Mouse (Mus musculus) neural tube, embryonic 15.5 days (tissue): ENCODE measurements around the gene Olfr1023. TPM values are rescaled to one million over a fixed set of nuclear protein-coding genes. Genes with fewer than 3 reads are reported as not detected.

Experiments used
- ATAC-seq: fragments of 200-750 bp; cut with Nextera tagmentation; 2 replicates; pipeline ENCODE4 v1.8.0; 2017; ENCODE audit warnings: mild to moderate bottlenecking, moderate TSS enrichment, moderate library complexity; ENCODE audit not compliant: low FRiP score
- H3K27ac ChIP-seq: fragments of 300-500 bp; sonication (generic); replicated peaks from 2 replicates; pipeline ENCODE4 v1.5.1; 2015; ENCODE audit warnings: mild to moderate bottlenecking, inconsistent platforms
- H3K27me3 ChIP-seq: fragments of 300-500 bp; sonication (generic); replicated peaks from 2 replicates; pipeline ENCODE4 v1.6.1; 2015; ENCODE audit warnings: inconsistent platforms
- H3K36me3 ChIP-seq: fragments of 300-500 bp; sonication (generic); 2 replicates; pipeline ENCODE4 v1.6.1; 2015; ENCODE audit warnings: inconsistent platforms
- H3K4me1 ChIP-seq: fragments of 300-500 bp; sonication (generic); 2 replicates; pipeline ENCODE4 v1.6.1; 2015; ENCODE audit warnings: inconsistent platforms
- H3K4me2 ChIP-seq: fragments of 300-500 bp; sonication (generic); 2 replicates; pipeline ENCODE4 v1.6.1; 2015; ENCODE audit warnings: inconsistent platforms, mild to moderate bottlenecking, moderate library complexity
- H3K4me3 ChIP-seq: fragments of 300-500 bp; sonication (generic); replicated peaks from 2 replicates; pipeline ENCODE4 v1.5.1; 2015; ENCODE audit warnings: mild to moderate bottlenecking, inconsistent platforms
- H3K9ac ChIP-seq: fragments of 300-500 bp; sonication (generic); replicated peaks from 2 replicates; pipeline ENCODE4 v1.6.1; 2015; ENCODE audit warnings: mild to moderate bottlenecking, inconsistent platforms
- H3K9me3 ChIP-seq: fragments of 300-500 bp; sonication (generic); replicated peaks from 2 replicates; pipeline ENCODE4 v1.6.1; 2016; ENCODE audit warnings: inconsistent platforms
- WGBS: fragments of 180-500 bp; shearing (Covaris S2); methylation state at CpG from one replicate; pipeline ENCODE4 v1.1.7; 2015; ENCODE audit warnings: mixed read lengths; 5-methylcytosine and 5-hydroxymethylcytosine counted together
- polyA plus RNA-seq: library from polyadenylated mRNA; unstranded; fragments of >200 nt; fragmentation: Nextera tagmentation; extraction: Ambion mirVana; gene quantifications from 2 replicates; pipeline ENCODE4 v1.2.1, GENCODE M21; 2015

Olfr1023 gene
- polyA plus RNA-seq, result not detected in 2 replicates

DNA sequence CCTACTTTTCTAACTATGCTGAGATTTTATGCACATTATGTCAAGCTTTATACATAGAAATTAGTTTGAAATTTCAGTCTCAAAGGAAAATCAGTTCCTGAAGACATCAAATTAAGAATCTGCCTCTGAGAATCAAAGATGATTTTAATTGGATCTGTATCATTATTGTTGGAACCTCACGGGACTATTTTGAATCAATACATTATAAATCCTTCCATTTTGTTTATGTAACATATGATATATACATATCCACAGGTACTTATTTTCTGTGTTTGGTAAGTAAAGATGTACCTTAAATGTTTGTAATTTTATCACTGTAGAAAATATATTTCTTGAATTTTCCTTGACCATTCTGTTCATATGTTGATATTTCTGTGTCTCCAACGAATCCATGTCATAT is at the start of gene Olfr1023:
TSS of gene Olfr1023 (plus strand) at position 301 of the 400 bp plus-strand sequence.
- Histone ChIP-seq H3K27me3 (no peaks in the 10 kb centered on the region), H3K9me3 (no peaks in the 10 kb centered on the region), H3K36me3 (no peaks in the 10 kb centered on the region), H3K4me3 (no peak within 1 kb of the TSS), H3K4me1 (no peaks in the 10 kb centered on the region), H3K4me2 (no peak within 1 kb of the TSS), H3K27ac (no peak within 1 kb of the TSS), H3K9ac (no peak within 1 kb of the TSS)
- ATAC-seq, result no peak
- 80% methylated on average over 2 of the region's 2 CpGs for WGBS

DNA sequence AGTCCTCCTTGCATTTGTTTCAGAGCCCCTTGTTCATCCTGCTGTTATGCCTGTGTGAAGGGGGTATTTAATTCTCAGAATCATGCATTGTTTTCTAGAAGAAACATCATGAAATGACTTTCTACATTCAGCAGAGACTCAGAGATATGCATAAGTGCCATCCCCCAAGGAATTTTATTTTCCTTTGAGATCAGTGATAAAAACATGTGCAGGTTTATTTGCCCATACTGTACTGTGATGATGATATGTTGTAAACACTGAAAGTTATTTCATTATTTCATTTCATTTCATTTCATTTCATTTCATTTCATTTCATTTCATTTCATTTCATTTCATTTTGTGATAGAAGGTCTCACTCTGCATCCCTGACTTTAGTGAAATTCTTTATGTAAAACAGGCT is 40.1 kb upstream of the Olfr1023 start, which contains the start of gene Olfr1019:
TSS of gene Olfr1019 (minus strand) at position 101 of the 400 bp plus-strand sequence.
- no peak within 1 kb of the TSS for H3K9ac ChIP-seq
- ATAC-seq, result no peak
- H3K36me3 ChIP-seq, result no peaks in the 10 kb centered on the region
- no peaks in the 10 kb centered on the region for H3K9me3 ChIP-seq
- H3K27me3 ChIP-seq, result no peaks in the 10 kb centered on the region
- H3K4me3 ChIP-seq, result no peak within 1 kb of the TSS
- no peaks in the 10 kb centered on the region for H3K4me1 ChIP-seq
- no peak within 1 kb of the TSS for H3K27ac ChIP-seq
- no peak within 1 kb of the TSS for H3K4me2 ChIP-seq

DNA sequence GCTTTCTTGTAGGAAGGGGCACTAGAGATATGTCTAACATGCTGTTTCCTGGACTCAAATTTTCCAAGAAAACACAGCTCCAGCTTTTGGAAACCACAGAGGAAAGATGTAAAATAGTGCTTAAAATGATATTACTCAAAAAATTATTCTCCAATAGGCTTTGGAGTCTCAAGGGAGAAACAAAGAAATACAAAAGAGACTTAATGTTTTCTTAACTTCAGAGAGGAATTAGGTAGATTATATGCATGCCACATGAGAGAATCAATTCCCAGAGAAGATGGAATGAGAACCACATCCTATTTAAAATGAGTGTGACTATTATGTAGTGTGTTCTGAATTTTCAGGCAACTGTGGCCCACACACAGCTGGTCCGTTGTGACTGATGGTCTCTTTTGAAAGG is 38.7 kb upstream of the Olfr1023 start, which contains the start of gene Olfr1020:
TSS of gene Olfr1020 (plus strand) at position 301 of the 400 bp plus-strand sequence.
- WGBS, result 84% methylated on average over 1 of the region's 1 CpGs
- H3K9ac ChIP-seq, result no peak within 1 kb of the TSS
- no peak for ATAC-seq
- H3K4me2 ChIP-seq, result no peak within 1 kb of the TSS
- H3K4me1 ChIP-seq, result no peaks in the 10 kb centered on the region
- no peaks in the 10 kb centered on the region for H3K9me3 ChIP-seq
- H3K4me3 ChIP-seq, result no peak within 1 kb of the TSS
- H3K27ac ChIP-seq, result no peak within 1 kb of the TSS
- no peaks in the 10 kb centered on the region for H3K36me3 ChIP-seq
- no peaks in the 10 kb centered on the region for H3K27me3 ChIP-seq

- no peaks in the 10 kb centered on the region for H3K36me3 ChIP-seq
- H3K27me3 ChIP-seq, result no peaks in the 10 kb centered on the region
- ATAC-seq, result no peak
- 57% methylated on average over 2 of the region's 2 CpGs for WGBS
- no peak within 1 kb of the TSS for H3K27ac ChIP-seq
- H3K4me2 ChIP-seq, result no peak within 1 kb of the TSS
- no peaks in the 10 kb centered on the region for H3K9me3 ChIP-seq
- no peaks in the 10 kb centered on the region for H3K4me1 ChIP-seq
- no peak within 1 kb of the TSS for H3K9ac ChIP-seq
- no peak within 1 kb of the TSS for H3K4me3 ChIP-seq
Measured at GRCm38 (mm10) chr2:85868294-85868693, 17.1 kb upstream of the Olfr1023 start, which contains the start of gene Olfr1022. TSS of gene Olfr1022 (plus strand) at chr2:85868594.

DNA sequence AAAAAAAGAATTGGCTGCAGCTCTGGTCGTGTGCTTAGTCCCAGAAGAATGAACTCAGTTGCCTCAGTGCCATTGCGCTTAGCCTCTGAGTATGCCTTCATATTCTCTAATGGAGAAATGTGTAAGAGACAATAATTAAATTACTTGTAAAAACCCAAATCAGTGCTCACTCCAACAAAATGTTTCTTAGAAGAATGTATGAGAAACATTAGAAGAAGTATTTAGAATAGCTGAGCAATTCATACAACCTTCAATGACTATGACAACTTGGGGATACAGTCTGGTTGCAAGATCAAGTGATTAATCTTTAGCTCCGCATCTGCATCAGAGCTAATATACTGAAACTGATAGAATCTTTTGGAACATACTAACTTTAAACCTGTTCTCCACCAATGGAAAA is 19.5 kb downstream of the Olfr1023 start, which contains the start of gene Olfr1024:
TSS of gene Olfr1024 (minus strand) at position 101 of the 400 bp plus-strand sequence.
- H3K9ac ChIP-seq, result no peak within 1 kb of the TSS

DNA sequence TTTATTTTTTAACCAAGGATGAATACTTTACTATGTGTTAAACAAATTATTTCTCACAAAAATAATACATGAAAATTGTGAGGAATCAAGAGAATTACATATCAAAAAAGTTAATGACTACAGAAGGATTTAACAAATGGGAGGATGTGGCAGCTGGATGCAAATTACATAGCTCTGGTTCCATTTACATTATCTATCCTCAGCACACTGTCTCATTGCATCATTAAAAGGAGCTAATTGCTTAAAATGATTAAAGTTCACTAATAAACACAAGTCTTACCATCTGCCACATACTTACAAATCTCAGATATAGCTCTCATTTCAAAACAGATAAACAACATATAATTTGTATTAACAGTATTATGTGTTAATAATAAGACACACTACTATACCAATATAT is 27.8 kb downstream of the Olfr1023 start:
- H3K9ac ChIP-seq, result no peak overlapping the region
- H3K4me3 ChIP-seq, result no peak overlapping the region
- no peaks in the 10 kb centered on the region for H3K9me3 ChIP-seq
- H3K4me2 ChIP-seq, result no peak overlapping the region
- H3K4me1 ChIP-seq, result no peaks in the 10 kb centered on the region
- no peak for ATAC-seq
- no peaks in the 10 kb centered on the region for H3K36me3 ChIP-seq
- H3K27ac ChIP-seq, result no peak overlapping the region
- H3K27me3 ChIP-seq, result no peaks in the 10 kb centered on the region

More for the DNA sequence above, 19.5 kb downstream of the Olfr1023 start, which contains the start of gene Olfr1024:
- Histone ChIP-seq H3K4me1 (no peaks in the 10 kb centered on the region), H3K27me3 (no peaks in the 10 kb centered on the region), H3K27ac (no peak within 1 kb of the TSS), H3K9me3 (0 out of 2 replicates have a peak, but pooled peaks cover 3% of the 10 kb centered on the region), H3K4me3 (no peak within 1 kb of the TSS), H3K4me2 (no peak within 1 kb of the TSS), H3K36me3 (no peaks in the 10 kb centered on the region)
- WGBS, result 91% methylated on average over 3 of the region's 3 CpGs
- no peak for ATAC-seq

DNA sequence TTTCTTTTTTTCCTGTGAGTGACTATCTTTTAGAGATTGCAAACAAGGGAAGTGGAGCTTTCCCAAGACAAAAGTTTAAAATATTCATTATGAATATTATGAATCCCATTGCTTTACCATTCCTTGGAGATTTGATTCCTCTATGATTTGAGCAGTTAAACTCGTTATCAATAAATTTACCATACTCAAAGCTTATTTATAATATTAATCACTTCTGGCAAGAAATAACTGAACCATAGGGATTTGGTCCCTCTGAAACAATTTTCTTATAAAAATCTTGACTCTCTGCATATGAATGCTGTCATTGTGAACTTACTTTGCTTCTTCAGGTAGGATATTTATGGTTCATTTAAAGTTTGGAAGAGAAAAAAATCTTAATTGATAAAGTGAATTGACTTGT is 29.5 kb downstream of the Olfr1023 start, which contains the start of gene Olfr1025-ps1:
TSS of gene Olfr1025-ps1 (plus strand) at position 301 of the 400 bp plus-strand sequence.
- no peaks in the 10 kb centered on the region for H3K36me3 ChIP-seq
- no peaks in the 10 kb centered on the region for H3K4me1 ChIP-seq
- H3K27ac ChIP-seq, result no peak within 1 kb of the TSS
- 57% methylated on average over 1 of the region's 1 CpGs for WGBS
- ATAC-seq, result no peak
- no peak within 1 kb of the TSS for H3K4me3 ChIP-seq
- H3K4me2 ChIP-seq, result no peak within 1 kb of the TSS
- H3K27me3 ChIP-seq, result no peaks in the 10 kb centered on the region
- H3K9ac ChIP-seq, result no peak within 1 kb of the TSS
- H3K9me3 ChIP-seq, result no peaks in the 10 kb centered on the region

- Histone ChIP-seq H3K9me3 (no peaks in the 10 kb centered on the region), H3K27me3 (no peaks in the 10 kb centered on the region), H3K27ac (no peak within 1 kb of the TSS), H3K36me3 (no peaks in the 10 kb centered on the region), H3K9ac (no peak within 1 kb of the TSS), H3K4me1 (no peaks in the 10 kb centered on the region), H3K4me2 (no peak within 1 kb of the TSS), H3K4me3 (no peak within 1 kb of the TSS)
- 92% methylated on average over 3 of the region's 3 CpGs for WGBS
- no peak for ATAC-seq
Measured at GRCm38 (mm10) chr2:85921258-85921657, 35.8 kb downstream of the Olfr1023 start, which contains the start of gene Olfr1026. TSS of gene Olfr1026 (plus strand) at chr2:85921558.

Other genes with a start within 250 kb of the Olfr1023 start
- gene Olfr1002, start 234.9 kb upstream of the Olfr1023 start, polyA plus RNA-seq, result not detected in 2 replicates
- gene Olfr154, start 221.2 kb upstream of the Olfr1023 start, polyA plus RNA-seq, result not detected in 2 replicates
- not detected in 2 replicates for gene Olfr1006, start 206.9 kb upstream of the Olfr1023 start, polyA plus RNA-seq
- gene Olfr1008, start 196.2 kb upstream of the Olfr1023 start, polyA plus RNA-seq, result not detected in 2 replicates
- not detected in 2 replicates for gene Olfr1009, start 170.2 kb upstream of the Olfr1023 start, polyA plus RNA-seq
- gene Olfr1012, start 122.9 kb upstream of the Olfr1023 start, polyA plus RNA-seq, result not detected in 2 replicates
- gene Olfr1013, start 118.5 kb upstream of the Olfr1023 start, polyA plus RNA-seq, result not detected in 2 replicates
- gene Olfr1014, start 112.9 kb upstream of the Olfr1023 start, polyA plus RNA-seq, result not detected in 2 replicates
- gene Olfr1015, start 103.6 kb upstream of the Olfr1023 start, polyA plus RNA-seq, result not detected in 2 replicates
- gene Olfr1016, start 83.1 kb upstream of the Olfr1023 start, polyA plus RNA-seq, result not detected in 2 replicates
- not detected in 2 replicates for gene Olfr1018, start 67.2 kb upstream of the Olfr1023 start, polyA plus RNA-seq
- not detected in 2 replicates for gene Olfr1019, start 40.2 kb upstream of the Olfr1023 start, polyA plus RNA-seq
- gene Olfr1020, start 38.6 kb upstream of the Olfr1023 start, polyA plus RNA-seq, result not detected in 2 replicates
- gene Olfr1022, start 17.0 kb upstream of the Olfr1023 start, polyA plus RNA-seq, result not detected in 2 replicates
- gene Olfr1024, start 19.4 kb downstream of the Olfr1023 start, polyA plus RNA-seq, result not detected in 2 replicates
- gene Olfr1025-ps1, start 29.6 kb downstream of the Olfr1023 start, polyA plus RNA-seq, result not detected in 2 replicates
- gene Olfr1026, start 35.9 kb downstream of the Olfr1023 start, polyA plus RNA-seq, result not detected in 2 replicates
- not detected in 2 replicates for gene Olfr1028, start 64.8 kb downstream of the Olfr1023 start, polyA plus RNA-seq
- not detected in 2 replicates for gene Olfr1029, start 88.3 kb downstream of the Olfr1023 start, polyA plus RNA-seq
- gene Olfr1030, start 93.6 kb downstream of the Olfr1023 start, polyA plus RNA-seq, result not detected in 2 replicates
- not detected in 2 replicates for gene Olfr1031, start 104.7 kb downstream of the Olfr1023 start, polyA plus RNA-seq
- not detected in 2 replicates for gene Olfr1032, start 119.9 kb downstream of the Olfr1023 start, polyA plus RNA-seq
- gene Olfr1033, start 135.0 kb downstream of the Olfr1023 start, polyA plus RNA-seq, result 0.04 and 0.28 TPM in 2 replicates
- not detected in 2 replicates for gene Olfr1034, start 160.2 kb downstream of the Olfr1023 start, polyA plus RNA-seq
- gene Olfr1036, start 188.4 kb downstream of the Olfr1023 start, polyA plus RNA-seq, result not detected in 2 replicates
- not detected in 2 replicates for gene Olfr1037, start 201.7 kb downstream of the Olfr1023 start, polyA plus RNA-seq